Mouse (Mus musculus) embryonic facial prominence, embryonic 12.5 days (tissue): ENCODE data around the gene Fam32a. TPM values are rescaled to one million over a fixed set of nuclear protein-coding genes. Genes with fewer than 3 reads are reported as not detected.

Source experiments
- ATAC-seq: fragments of 200-750 bp; cut with Nextera tagmentation; 2 replicates; pipeline ENCODE4 v1.8.0; 2017; ENCODE audit not compliant: insufficient number of reproducible peaks, insufficient read depth, low FRiP score, low TSS enrichment
- H3K27ac ChIP-seq: fragments of 300-500 bp; sonication (generic); 2 replicates; pipeline ENCODE4 v1.5.1; 2016; ENCODE audit warnings: mild to moderate bottlenecking
- H3K27me3 ChIP-seq: fragments of 300-500 bp; sonication (generic); 2 replicates; pipeline ENCODE4 v1.6.1; 2016; ENCODE audit warnings: mild to moderate bottlenecking, moderate library complexity
- H3K36me3 ChIP-seq: fragments of 300-500 bp; sonication (generic); 2 replicates; pipeline ENCODE4 v1.6.1; 2016; ENCODE audit warnings: mild to moderate bottlenecking
- H3K4me1 ChIP-seq: fragments of 300-500 bp; sonication (generic); 2 replicates; pipeline ENCODE4 v1.6.1; 2016
- H3K4me2 ChIP-seq: fragments of 300-500 bp; sonication (generic); replicated peaks from 2 replicates; pipeline ENCODE4 v1.6.1; 2016; ENCODE audit warnings: mild to moderate bottlenecking, moderate library complexity
- H3K4me3 ChIP-seq: fragments of 300-500 bp; sonication (generic); 2 replicates; pipeline ENCODE4 v1.5.1; 2016; ENCODE audit warnings: mild to moderate bottlenecking
- H3K9ac ChIP-seq: fragments of 300-500 bp; sonication (generic); 2 replicates; pipeline ENCODE4 v1.6.1; 2016; ENCODE audit warnings: mild to moderate bottlenecking, moderate library complexity
- H3K9me3 ChIP-seq: fragments of 300-500 bp; sonication (generic); 2 replicates; pipeline ENCODE4 v1.6.1; 2016; ENCODE audit warnings: mild to moderate bottlenecking, moderate library complexity
- WGBS: fragments of 180-500 bp; shearing (Covaris S2); methylation state at CpG from one replicate; pipeline ENCODE4 v1.1.7; 2016; 5-methylcytosine and 5-hydroxymethylcytosine counted together
- polyA plus RNA-seq: library from polyadenylated mRNA; unstranded; fragments of >200 nt; fragmentation: Nextera tagmentation; extraction: Ambion mirVana; gene quantifications from 2 replicates; pipeline ENCODE4 v1.2.1, GENCODE M21; 2016

The Fam32a gene
- polyA plus RNA-seq, 1 experiment from 2014 or later: 77.0 TPM

DNA sequence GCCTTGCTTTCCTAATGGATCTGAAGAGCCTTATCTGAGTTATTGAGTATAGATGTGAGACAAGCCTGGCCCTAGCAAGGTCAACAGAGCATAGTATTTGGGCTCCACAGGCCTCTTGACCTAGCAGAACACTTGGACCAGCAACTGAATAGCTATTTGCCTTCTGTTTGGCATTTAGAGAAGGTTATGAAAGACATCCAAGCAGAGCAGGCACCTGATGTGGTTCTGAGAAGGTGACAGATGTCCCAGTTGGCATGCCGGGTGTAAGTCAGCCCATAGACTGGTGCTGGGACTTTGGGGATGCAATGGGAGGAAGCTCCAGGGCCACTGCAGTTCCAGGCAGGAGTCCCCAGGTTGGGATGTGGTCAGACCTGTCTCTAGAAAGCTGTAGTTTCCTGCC is 22.7 kb downstream of the Fam32a start:
- ATAC-seq: no peak
- 0 out of 2 replicates have a peak, but pooled peaks cover 7% of the 10 kb centered on the region for H3K36me3 ChIP-seq
- no peak overlapping the region for H3K4me3 ChIP-seq
- 90% methylated on average over 1 of the region's 1 CpGs for WGBS
- H3K27ac ChIP-seq: no peak overlapping the region
- peaks cover 9% of the 10 kb centered on the region for H3K4me1 ChIP-seq
- H3K27me3 ChIP-seq: no peaks in the 10 kb centered on the region
- no peak overlapping the region for H3K9ac ChIP-seq
- no peaks in the 10 kb centered on the region for H3K9me3 ChIP-seq
- no peak overlapping the region for H3K4me2 ChIP-seq

GRCm38 (mm10) chr8:72244610-72245009 is 25.1 kb downstream of the Fam32a start:
- Histone ChIP-seq H3K9me3 (no peaks in the 10 kb centered on the region), H3K27me3 (no peaks in the 10 kb centered on the region), H3K9ac (no peak overlapping the region), H3K4me3 (no peak overlapping the region), H3K27ac (no peak overlapping the region), H3K36me3 (0 out of 2 replicates have a peak, but pooled peaks cover 7% of the 10 kb centered on the region), H3K4me1 (peaks cover 9% of the 10 kb centered on the region), H3K4me2 (no peak overlapping the region)
- 72% methylated on average over 2 of the region's 2 CpGs for WGBS
- ATAC-seq: no peak

GRCm38 (mm10) chr8:72257171-72257901 is 37.8 kb downstream of the Fam32a start:
- Histone ChIP-seq H3K9ac (no peak overlapping the region; the same call in 1 of the 2 replicates), H3K27me3 (no peaks in the 10 kb centered on the region), H3K36me3 (peaks cover 19% of the 10 kb centered on the region), H3K4me1 (peaks cover 4% of the 10 kb centered on the region), H3K4me2 (no peak overlapping the region), H3K9me3 (no peaks in the 10 kb centered on the region), H3K27ac (no peak overlapping the region), H3K4me3 (no peak overlapping the region)
- ATAC-seq: no peak
- 55% methylated on average over 7 of the region's 7 CpGs for WGBS

DNA sequence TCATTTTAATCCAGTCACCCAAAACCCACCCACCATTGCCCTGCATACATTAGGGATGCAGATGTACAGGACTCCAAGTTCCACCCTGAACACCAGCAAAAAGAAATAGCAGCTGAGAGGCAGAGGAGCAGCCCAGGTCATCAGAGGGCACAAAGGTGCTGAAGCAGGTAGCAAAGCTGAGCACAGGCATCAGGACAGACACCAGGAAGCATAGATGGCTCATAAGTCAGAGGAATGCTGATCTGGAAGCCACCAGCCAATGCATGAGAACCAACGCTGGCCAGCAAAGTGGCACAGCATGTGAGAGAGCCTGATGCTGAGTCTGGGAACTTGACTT is 38.3 kb downstream of the Fam32a start:
- Histone ChIP-seq H3K4me3 (no peak overlapping the region), H3K27me3 (no peaks in the 10 kb centered on the region), H3K4me2 (no peak overlapping the region), H3K36me3 (peaks cover 13% of the 10 kb centered on the region), H3K4me1 (peaks cover 4% of the 10 kb centered on the region), H3K27ac (no peak overlapping the region), H3K9me3 (no peaks in the 10 kb centered on the region), H3K9ac (no peak overlapping the region)
- 76% methylated on average over 1 of the region's 1 CpGs for WGBS
- ATAC-seq: no peak

GRCm38 (mm10) chr8:72259862-72260261 is 40.3 kb downstream of the Fam32a start:
- ATAC-seq: no peak
- 69% methylated on average over 2 of the region's 2 CpGs for WGBS
- Histone ChIP-seq H3K36me3 (0 out of 2 replicates have a peak, but pooled peaks cover 5% of the 10 kb centered on the region), H3K9me3 (no peaks in the 10 kb centered on the region), H3K4me1 (peaks cover 4% of the 10 kb centered on the region), H3K4me2 (no peak overlapping the region), H3K27ac (no peak overlapping the region), H3K4me3 (no peak overlapping the region), H3K9ac (no peak overlapping the region), H3K27me3 (no peaks in the 10 kb centered on the region)

DNA sequence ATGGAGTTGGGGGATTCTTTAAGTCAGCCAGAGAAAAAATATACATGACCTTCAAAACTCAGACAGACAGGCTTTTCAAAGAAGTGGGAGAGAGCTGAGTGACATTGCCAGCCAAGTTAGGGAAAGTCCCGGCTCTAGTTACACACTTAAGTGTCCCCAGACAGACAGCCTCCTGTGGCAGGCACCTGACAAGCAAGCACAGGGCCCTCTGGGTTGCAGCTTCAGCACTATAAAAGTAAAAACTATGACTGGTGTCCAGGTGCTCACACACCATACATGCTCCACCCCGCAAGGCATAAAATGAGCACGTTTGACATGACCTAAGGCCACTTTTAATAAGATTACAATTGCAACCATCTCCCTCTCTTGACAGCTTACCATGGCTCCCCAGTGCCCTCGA is 41.1 kb downstream of the Fam32a start:
- Histone ChIP-seq H3K27me3 (no peaks in the 10 kb centered on the region), H3K36me3 (0 out of 2 replicates have a peak, but pooled peaks cover 5% of the 10 kb centered on the region), H3K27ac (no peak overlapping the region), H3K9ac (no peak overlapping the region), H3K4me2 (no peak overlapping the region), H3K4me3 (no peak overlapping the region), H3K9me3 (no peaks in the 10 kb centered on the region), H3K4me1 (peaks cover 4% of the 10 kb centered on the region)
- WGBS: 50% methylated on average over 4 of the region's 4 CpGs
- ATAC-seq: no peak

GRCm38 (mm10) chr8:72261019-72261418 is 41.5 kb downstream of the Fam32a start:
- H3K27me3 ChIP-seq: no peaks in the 10 kb centered on the region
- 32% methylated on average over 2 of the region's 2 CpGs for WGBS
- no peak overlapping the region for H3K9ac ChIP-seq
- H3K27ac ChIP-seq: no peak overlapping the region
- H3K4me2 ChIP-seq: no peak overlapping the region
- H3K4me1 ChIP-seq: peaks cover 4% of the 10 kb centered on the region
- no peaks in the 10 kb centered on the region for H3K9me3 ChIP-seq
- 0 out of 2 replicates have a peak, but pooled peaks have one; percentile 44 for ATAC-seq
- H3K4me3 ChIP-seq: no peak overlapping the region
- H3K36me3 ChIP-seq: 0 out of 2 replicates have a peak, but pooled peaks cover 5% of the 10 kb centered on the region

GRCm38 (mm10) chr8:72261431-72261830 is 41.9 kb downstream of the Fam32a start:
- Histone ChIP-seq H3K36me3 (0 out of 2 replicates have a peak, but pooled peaks cover 5% of the 10 kb centered on the region), H3K27ac (no peak overlapping the region), H3K4me1 (peaks cover 4% of the 10 kb centered on the region), H3K27me3 (no peaks in the 10 kb centered on the region), H3K4me2 (no peak overlapping the region), H3K9me3 (no peaks in the 10 kb centered on the region), H3K9ac (no peak overlapping the region), H3K4me3 (no peak overlapping the region)
- ATAC-seq: no peak

GRCm38 (mm10) chr8:72261872-72262271 is 42.3 kb downstream of the Fam32a start:
- 53% methylated on average over 5 of the region's 5 CpGs for WGBS

DNA sequence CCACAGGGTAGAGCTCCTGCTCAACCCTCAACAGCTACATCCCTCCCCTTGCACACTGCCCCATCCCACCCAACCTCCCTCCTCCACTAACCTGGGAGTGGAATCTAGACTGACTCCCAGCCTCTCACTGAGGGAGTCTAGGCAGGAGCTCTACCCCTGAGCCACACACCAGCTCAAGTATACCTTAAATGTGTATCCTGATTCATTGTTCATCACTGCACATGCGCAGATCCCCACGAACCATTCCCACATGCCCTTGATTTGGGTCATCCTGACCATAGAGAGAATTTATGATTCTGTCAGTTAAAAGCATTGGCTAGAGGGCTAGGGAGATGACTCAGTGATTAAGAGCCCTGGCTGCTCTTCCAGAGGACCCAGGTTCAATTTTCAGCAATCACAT is 43.2 kb downstream of the Fam32a start:
- no peak for ATAC-seq
- Histone ChIP-seq H3K36me3 (no peaks in the 10 kb centered on the region), H3K9me3 (no peaks in the 10 kb centered on the region), H3K27ac (no peak overlapping the region), H3K27me3 (no peaks in the 10 kb centered on the region), H3K4me1 (peaks cover 4% of the 10 kb centered on the region), H3K4me2 (no peak overlapping the region), H3K4me3 (no peak overlapping the region), H3K9ac (no peak overlapping the region)
- WGBS: 94% methylated on average over 2 of the region's 2 CpGs

More at GRCm38 (mm10) chr8:72261872-72262271, 42.3 kb downstream of the Fam32a start:
- Histone ChIP-seq H3K27me3 (no peaks in the 10 kb centered on the region), H3K4me3 (no peak overlapping the region), H3K9ac (no peak overlapping the region), H3K9me3 (no peaks in the 10 kb centered on the region), H3K4me2 (no peak overlapping the region), H3K36me3 (0 out of 2 replicates have a peak, but pooled peaks cover 2% of the 10 kb centered on the region), H3K4me1 (peaks cover 4% of the 10 kb centered on the region), H3K27ac (no peak overlapping the region)
- no peak for ATAC-seq

- no peak overlapping the region for H3K9ac ChIP-seq
- 68% methylated on average over 7 of the region's 7 CpGs for WGBS
- H3K27me3 ChIP-seq: no peaks in the 10 kb centered on the region
- H3K36me3 ChIP-seq: no peaks in the 10 kb centered on the region
- no peak overlapping the region for H3K27ac ChIP-seq
- ATAC-seq: no peak
- H3K4me2 ChIP-seq: no peak overlapping the region
- no peak overlapping the region for H3K4me3 ChIP-seq
- no peaks in the 10 kb centered on the region for H3K9me3 ChIP-seq
- peaks cover 4% of the 10 kb centered on the region for H3K4me1 ChIP-seq
Observed at GRCm38 (mm10) chr8:72263451-72263850, 43.9 kb downstream of the Fam32a start.

DNA sequence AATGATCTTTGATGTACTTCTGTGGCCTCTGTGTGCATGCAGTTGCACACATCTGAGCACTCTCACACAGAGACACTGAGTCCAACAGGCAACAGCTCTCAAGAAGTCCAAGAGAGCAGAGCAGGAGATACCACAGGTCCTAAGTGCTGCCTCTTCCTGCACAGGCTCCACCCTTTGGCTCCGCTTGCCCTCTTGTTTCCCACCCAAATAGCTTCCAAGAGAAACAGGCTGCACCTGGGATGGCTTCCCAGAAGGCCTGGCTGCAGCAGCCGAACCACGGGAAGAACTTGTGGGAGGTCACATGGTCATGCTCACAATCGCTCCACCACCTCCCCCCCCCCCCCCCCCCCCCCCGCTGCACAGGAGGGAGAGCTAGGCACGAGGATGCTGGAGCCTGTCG is 45.8 kb downstream of the Fam32a start:
- WGBS: 76% methylated on average over 5 of the region's 7 CpGs
- Histone ChIP-seq H3K27me3 (no peaks in the 10 kb centered on the region), H3K27ac (no peak overlapping the region), H3K4me3 (no peak overlapping the region), H3K9me3 (no peaks in the 10 kb centered on the region), H3K9ac (no peak overlapping the region), H3K36me3 (no peaks in the 10 kb centered on the region), H3K4me1 (peaks cover 4% of the 10 kb centered on the region), H3K4me2 (no peak overlapping the region)
- no peak for ATAC-seq
